Mouse (Mus musculus) forebrain, postnatal 0 days (tissue): ENCODE results near the gene Yme1l1. TPM values are rescaled to one million over a fixed set of nuclear protein-coding genes. Genes with fewer than 3 reads are reported as not detected.

ENCODE experiments used
- ATAC-seq: fragments of 200-750 bp; cut with Nextera tagmentation; 2 replicates; pipeline ENCODE4 v1.8.0; 2017; ENCODE audit warnings: mild to moderate bottlenecking, moderate library complexity
- DNase-seq: peaks from one replicate; pipeline ENCODE4 v3.0.0-alpha.2; 2015
- H3K27ac ChIP-seq: fragments of 300-500 bp; sonication (generic); 2 replicates; pipeline ENCODE4 v1.5.1; 2014; ENCODE audit warnings: low read depth, mild to moderate bottlenecking, antibody characterized with exemption, low read length, moderate library complexity, mixed read lengths
- H3K27me3 ChIP-seq: fragments of 300-500 bp; sonication (generic); 2 replicates; pipeline ENCODE4 v1.6.1; 2014; ENCODE audit warnings: mild to moderate bottlenecking, low read length, mixed read lengths; ENCODE audit not compliant: insufficient read depth
- H3K36me3 ChIP-seq: fragments of 300-500 bp; sonication (generic); 2 replicates; pipeline ENCODE4 v1.6.1; 2014; ENCODE audit warnings: mild to moderate bottlenecking, moderate library complexity; ENCODE audit not compliant: insufficient read depth
- H3K4me1 ChIP-seq: fragments of 300-500 bp; sonication (generic); 2 replicates; pipeline ENCODE4 v1.6.1; 2014; ENCODE audit warnings: antibody characterized with exemption; ENCODE audit not compliant: insufficient read depth
- H3K4me2 ChIP-seq: fragments of 300-500 bp; sonication (generic); 2 replicates; pipeline ENCODE4 v1.6.1; 2014; ENCODE audit warnings: low read depth, mild to moderate bottlenecking, moderate library complexity
- H3K4me3 ChIP-seq: fragments of 300-500 bp; sonication (generic); 2 replicates; pipeline ENCODE4 v1.5.1; 2014; ENCODE audit warnings: low read depth, low read length, mixed read lengths
- H3K9ac ChIP-seq: fragments of 300-500 bp; sonication (generic); 2 replicates; pipeline ENCODE4 v1.6.1; 2014; ENCODE audit warnings: mild to moderate bottlenecking
- H3K9me3 ChIP-seq: fragments of 300-500 bp; sonication (generic); 2 replicates; pipeline ENCODE4 v1.6.1; 2016; ENCODE audit warnings: low read length
- CTCF ChIP-seq: sonication (generic); IDR thresholded peaks from 2 replicates; pipeline ENCODE4 v1.5.1; 2016; ENCODE audit warnings: antibody characterized with exemption, control low read depth, low read depth
- WGBS: fragments of 180-500 bp; shearing (Covaris S2); extraction: QIAGEN DNeasy Blood & Tissue Kit; methylation state at CpG from one replicate; pipeline ENCODE4 v1.1.7; 2014; 5-methylcytosine and 5-hydroxymethylcytosine counted together
- polyA plus RNA-seq: library from polyadenylated mRNA; unstranded; fragments of >200 nt; fragmentation: Nextera tagmentation; extraction: Ambion mirVana; gene quantifications from 2 replicates; pipeline ENCODE4 v1.2.1, GENCODE M21; 2015
- total RNA-seq: library from RNA; depleted of rRNA; stranded (reverse); fragments of >200 nt; gene quantifications from 2 replicates; pipeline ENCODE4 v1.2.3, GENCODE M21; 2014; rRNA removed

Yme1l1 gene
- total and polyA plus RNA-seq, 2 experiments from 2014 or later = 49.4 to 99.2 TPM

GRCm38 (mm10) chr2:23202900-23203670, 46.9 kb downstream of the Yme1l1 start:
- no peaks in the 10 kb centered on the region for H3K4me1 ChIP-seq
- no peak overlapping the region for H3K4me3 ChIP-seq
- ATAC-seq (no peak), DNase-seq (no peak)
- H3K4me2 ChIP-seq = no peak overlapping the region
- H3K36me3 ChIP-seq = peaks cover 14% of the 10 kb centered on the region; the same call in 1 of the 2 replicates
- no peak for TF ChIP-seq CTCF
- no peaks in the 10 kb centered on the region for H3K27me3 ChIP-seq
- WGBS = 61% methylated on average over 15 of the region's 15 CpGs
- H3K9me3 ChIP-seq = no peaks in the 10 kb centered on the region
- H3K27ac ChIP-seq = no peak overlapping the region
- H3K9ac ChIP-seq = no peak overlapping the region

GRCm38 (mm10) chr2:23207070-23207526, 50.9 kb downstream of the Yme1l1 start, which contains the start of gene 4931423N10Rik:
4931423N10Rik (plus strand) TSS chr2:23207476.
- WGBS = 80% methylated on average over 15 of the region's 15 CpGs
- H3K4me1 ChIP-seq = no peaks in the 10 kb centered on the region
- no peak for DNase-seq

GRCm38 (mm10) chr2:23213661-23214060, 57.5 kb downstream of the Yme1l1 start:
- no peak overlapping the region for H3K27ac ChIP-seq
- ATAC-seq = no peak

More at GRCm38 (mm10) chr2:23207070-23207526, 50.9 kb downstream of the Yme1l1 start, which contains the start of gene 4931423N10Rik:
- no peak within 1 kb of the TSS for H3K27ac ChIP-seq
- H3K36me3 ChIP-seq = no peaks in the 10 kb centered on the region
- H3K27me3 ChIP-seq = no peaks in the 10 kb centered on the region
- ATAC-seq = no peak; the same call in 1 of the 2 replicates
- no peak within 1 kb of the TSS for H3K4me2 ChIP-seq
- H3K9me3 ChIP-seq = no peaks in the 10 kb centered on the region
- no peak within 1 kb of the TSS for H3K4me3 ChIP-seq
- no peak for TF ChIP-seq CTCF
- no peak within 1 kb of the TSS for H3K9ac ChIP-seq

GRCm38 (mm10) chr2:23225199-23225598, 69.0 kb downstream of the Yme1l1 start:
- no peak overlapping the region for H3K4me2 ChIP-seq
- TF ChIP-seq CTCF = no peak
- no peaks in the 10 kb centered on the region for H3K9me3 ChIP-seq
- ATAC-seq (no peak), DNase-seq (no peak)
- 64% methylated on average over 6 of the region's 7 CpGs for WGBS
- H3K36me3 ChIP-seq = no peaks in the 10 kb centered on the region
- no peaks in the 10 kb centered on the region for H3K27me3 ChIP-seq
- H3K27ac ChIP-seq = no peak overlapping the region
- H3K4me3 ChIP-seq = no peak overlapping the region
- H3K9ac ChIP-seq = no peak overlapping the region
- H3K4me1 ChIP-seq = no peaks in the 10 kb centered on the region

More at GRCm38 (mm10) chr2:23213661-23214060, 57.5 kb downstream of the Yme1l1 start:
- no peak overlapping the region for H3K4me3 ChIP-seq
- H3K27me3 ChIP-seq = no peaks in the 10 kb centered on the region
- no peak overlapping the region for H3K4me2 ChIP-seq
- TF ChIP-seq CTCF = no peak
- no peaks in the 10 kb centered on the region for H3K9me3 ChIP-seq
- no peaks in the 10 kb centered on the region for H3K4me1 ChIP-seq
- WGBS = 83% methylated on average over 5 of the region's 5 CpGs
- no peak for DNase-seq
- H3K9ac ChIP-seq = no peak overlapping the region
- no peaks in the 10 kb centered on the region for H3K36me3 ChIP-seq

- no peak overlapping the region for H3K27ac ChIP-seq
- DNase-seq = no peak
- no peak for TF ChIP-seq CTCF
Observed at GRCm38 (mm10) chr2:23228463-23228862, 72.3 kb downstream of the Yme1l1 start.

GRCm38 (mm10) chr2:23234065-23234773, 78.0 kb downstream of the Yme1l1 start:
- peak; percentile 63 for ATAC-seq
- Histone ChIP-seq H3K4me3 (peak overlapping the region; percentile 43), H3K27me3 (no peaks in the 10 kb centered on the region), H3K36me3 (no peaks in the 10 kb centered on the region), H3K4me2 (peak overlapping the region; percentile 62), H3K4me1 (no peaks in the 10 kb centered on the region), H3K9me3 (no peaks in the 10 kb centered on the region), H3K9ac (peak overlapping the region; percentile 47; the same call in 1 of the 2 replicates), H3K27ac (no peak overlapping the region)
- TF ChIP-seq CTCF = no peak
- peak; percentile 15 for DNase-seq
- WGBS = 1% methylated on average over 45 of the region's 50 CpGs

More at GRCm38 (mm10) chr2:23228463-23228862, 72.3 kb downstream of the Yme1l1 start:
- Histone ChIP-seq H3K4me1 (no peaks in the 10 kb centered on the region), H3K9ac (no peak overlapping the region), H3K36me3 (no peaks in the 10 kb centered on the region), H3K4me2 (no peak overlapping the region), H3K9me3 (no peaks in the 10 kb centered on the region), H3K4me3 (no peak overlapping the region), H3K27me3 (no peaks in the 10 kb centered on the region)
- no peak for ATAC-seq
- 25% methylated on average over 2 of the region's 2 CpGs for WGBS

Other genes with a start within 250 kb of the Yme1l1 start
- 141 and 154 TPM in 2 replicates for gene Abi1, start 116.1 kb upstream of the Yme1l1 start, total RNA-seq
- gene Abi1, start 116.1 kb upstream of the Yme1l1 start, polyA plus RNA-seq = 65.1 and 71.7 TPM in 2 replicates
- 49.2 and 50.1 TPM in 2 replicates for gene Acbd5, start 88.2 kb upstream of the Yme1l1 start, total RNA-seq
- gene Acbd5, start 88.2 kb upstream of the Yme1l1 start, polyA plus RNA-seq = 33.2 and 52.4 TPM in 2 replicates
- gene Mastl, start 345 bp upstream of the Yme1l1 start, total RNA-seq = 2.7 and 4.6 TPM in 2 replicates
- 1.5 and 1.8 TPM in 2 replicates for gene Mastl, start 345 bp upstream of the Yme1l1 start, polyA plus RNA-seq
- 0.24 and 0.31 TPM in 2 replicates for gene 4931423N10Rik, start 51.1 kb downstream of the Yme1l1 start, total RNA-seq
- 0.19 and 0.20 TPM in 2 replicates for gene 4931423N10Rik, start 51.1 kb downstream of the Yme1l1 start, polyA plus RNA-seq
- 6.2 and 6.7 TPM in 2 replicates for gene Nxph2, start 164.9 kb downstream of the Yme1l1 start, total RNA-seq
- 6.1 and 6.4 TPM in 2 replicates for gene Nxph2, start 164.9 kb downstream of the Yme1l1 start, polyA plus RNA-seq